ENCODE assay signal across 16 mouse cellular contexts in the genomic region with DNA sequence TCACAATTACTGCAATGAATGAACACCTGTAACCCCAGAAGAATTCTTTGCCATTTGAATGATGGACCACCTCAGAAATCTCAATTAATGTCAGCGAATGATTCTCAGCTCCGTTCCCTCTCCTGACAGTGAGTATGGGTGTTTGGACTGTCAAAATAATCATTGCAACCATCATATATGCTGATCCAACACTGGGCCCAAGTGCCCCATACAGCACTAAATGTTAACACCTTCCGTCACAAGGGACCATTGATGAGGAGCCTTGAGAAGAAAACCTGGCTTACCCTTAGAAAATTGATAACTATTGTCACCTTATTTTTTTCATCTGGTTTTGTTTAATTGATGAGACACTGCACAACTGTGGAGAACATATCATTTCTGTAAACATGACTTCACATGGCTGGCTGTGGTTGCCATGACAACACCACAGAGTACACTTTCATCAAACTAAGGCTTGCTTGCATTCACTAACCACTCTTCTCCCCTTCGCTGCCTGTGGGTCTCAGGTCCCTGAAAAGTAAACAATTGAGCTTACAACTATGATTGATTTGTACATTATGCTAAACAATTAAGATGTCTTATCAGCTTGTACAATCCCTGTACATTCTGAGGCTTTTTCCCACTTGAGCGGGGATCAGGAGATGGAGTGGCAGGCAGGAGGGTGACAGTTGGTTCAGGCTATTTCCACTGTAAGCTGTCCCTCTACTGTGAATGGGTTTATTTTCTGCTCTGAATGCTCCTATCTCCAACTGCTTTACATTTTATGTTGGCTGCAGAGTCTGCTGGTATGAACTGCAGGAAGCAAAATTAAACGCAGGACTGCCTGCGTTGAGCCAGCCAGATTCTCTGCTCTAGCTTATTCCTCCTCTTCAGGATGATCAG.
DNase-seq lines count a peak whose midpoint lies in the region; ATAC-seq and TF ChIP-seq lines count a peak whose summit lies in the region.
"Had no signal": no experiment of that assay in that cellular context is flagged by ENCODE, and none has a peak within 500 bp of the region (broad histone marks: within the 10 kb centered on the region; RNA-seq: fewer than 3 reads in every experiment).

No protein-coding gene starts in this region.

- WGBS in lung, embryonic 14.5 days, result 46% methylated on average over 7 of the region's 7 CpGs
- 59% methylated on average over 7 of the region's 7 CpGs for WGBS in forebrain, embryonic 13.5 days
- WGBS in hindbrain, embryonic 13.5 days, result 59% methylated on average over 7 of the region's 7 CpGs
- WGBS in midbrain, postnatal 0 days, result 61% methylated on average over 7 of the region's 7 CpGs

- peak; percentile 24 for DNase-seq in lung, embryonic 14.5 days
- no peak for DNase-seq in lung, adult 18-20 months
- DNase-seq in midbrain, postnatal 0 days (ENCODE audit: low spot score), result peak; percentile 65
- DNase-seq in gastrocnemius, postnatal 25 days, result no peak
- DNase-seq in heart, adult 8-10 months (ENCODE audit: low spot score), result no peak
- DNase-seq: cerebellum, postnatal 25 days; heart, postnatal 14 days; kidney, adult 8-10 months; lung, adult 2 months had no signal

- H3K36me3 ChIP-seq in lung, embryonic 14.5 days (ENCODE audit: insufficient read depth), result no peaks in the 10 kb centered on the region
- H3K36me3 ChIP-seq in forebrain, embryonic 13.5 days (ENCODE audit: poor library complexity, severe bottlenecking), result no peaks in the 10 kb centered on the region
- H3K36me3 ChIP-seq in hindbrain, embryonic 13.5 days, result no peaks in the 10 kb centered on the region
- no peaks in the 10 kb centered on the region for H3K36me3 ChIP-seq in midbrain, postnatal 0 days (ENCODE audit: insufficient read depth, low read length)
- H3K36me3 ChIP-seq: embryonic facial prominence, embryonic 13.5 days; limb, embryonic 12.5 days; neural tube, embryonic 13.5 days had no signal

- H3K4me2 ChIP-seq in lung, embryonic 14.5 days, result no peak overlapping the region
- no peak overlapping the region for H3K4me2 ChIP-seq in forebrain, embryonic 13.5 days
- no peak overlapping the region for H3K4me2 ChIP-seq in hindbrain, embryonic 13.5 days
- no peak overlapping the region for H3K4me2 ChIP-seq in midbrain, postnatal 0 days (ENCODE audit: low read depth, low read length, poor library complexity, severe bottlenecking)
- H3K4me2 ChIP-seq: embryonic facial prominence, embryonic 13.5 days; limb, embryonic 12.5 days; neural tube, embryonic 13.5 days had no signal

- no peaks in the 10 kb centered on the region for H3K4me1 ChIP-seq in lung, embryonic 14.5 days (ENCODE audit: insufficient read depth)
- peaks cover 12% of the 10 kb centered on the region for H3K4me1 ChIP-seq in forebrain, embryonic 13.5 days
- H3K4me1 ChIP-seq in hindbrain, embryonic 13.5 days (replicated peaks), result peaks cover 12% of the 10 kb centered on the region
- H3K4me1 ChIP-seq in midbrain, postnatal 0 days (ENCODE audit: insufficient read depth, low read length), result no peaks in the 10 kb centered on the region
- H3K4me1 ChIP-seq: embryonic facial prominence, embryonic 13.5 days; limb, embryonic 12.5 days; megakaryocyte, embryonic 14.5 days had no signal

- H3K27ac ChIP-seq in lung, embryonic 14.5 days (ENCODE audit: low read depth), result no peak overlapping the region
- no peak overlapping the region for H3K27ac ChIP-seq in forebrain, embryonic 13.5 days
- H3K27ac ChIP-seq in hindbrain, embryonic 13.5 days, result no peak overlapping the region
- no peak overlapping the region for H3K27ac ChIP-seq in midbrain, postnatal 0 days (ENCODE audit: low read depth, low read length)
- H3K27ac ChIP-seq: embryonic facial prominence, embryonic 13.5 days; limb, embryonic 12.5 days; neural tube, embryonic 13.5 days had no signal

- ATAC-seq in lung, embryonic 14.5 days (ENCODE audit: insufficient read depth), result no peak; the same call in 1 of the 2 replicates
- ATAC-seq in forebrain, embryonic 13.5 days, result peak; percentile 84
- ATAC-seq in hindbrain, embryonic 13.5 days (ENCODE audit: low FRiP score), result peak; percentile 69; the same call in 1 of the 2 replicates
- peak; percentile 72; the same call in 1 of the 2 replicates for ATAC-seq in midbrain, postnatal 0 days (ENCODE audit: low FRiP score)

- H3K4me3 ChIP-seq in lung, embryonic 14.5 days (ENCODE audit: low read depth, low read length), result no peak overlapping the region
- no peak overlapping the region for H3K4me3 ChIP-seq in forebrain, embryonic 13.5 days
- H3K4me3 ChIP-seq in hindbrain, embryonic 13.5 days, result no peak overlapping the region
- no peak overlapping the region for H3K4me3 ChIP-seq in midbrain, postnatal 0 days (ENCODE audit: low read depth, low read length)
- H3K4me3 ChIP-seq: embryonic facial prominence, embryonic 13.5 days; limb, embryonic 12.5 days; megakaryocyte, embryonic 14.5 days; neural tube, embryonic 13.5 days had no signal

- no peak for TF ChIP-seq CTCF in lung, embryonic 14.5 days (IDR thresholded peaks at IDR 0.05; ENCODE audit: low read depth)
- no peak for TF ChIP-seq CTCF in midbrain, postnatal 0 days (IDR thresholded peaks at IDR 0.05)

- no peak overlapping the region for H3K9ac ChIP-seq in lung, embryonic 14.5 days
- H3K9ac ChIP-seq in forebrain, embryonic 13.5 days, result no peak overlapping the region
- H3K9ac ChIP-seq in hindbrain, embryonic 13.5 days, result no peak overlapping the region
- H3K9ac ChIP-seq in midbrain, postnatal 0 days (replicated peaks; ENCODE audit: low read length, poor library complexity, severe bottlenecking), result no peak overlapping the region
- H3K9ac ChIP-seq: embryonic facial prominence, embryonic 13.5 days; limb, embryonic 12.5 days; neural tube, embryonic 13.5 days had no signal

- H3K9me3 ChIP-seq in lung, embryonic 14.5 days (ENCODE audit: low read depth, low read length), result no peaks in the 10 kb centered on the region
- no peaks in the 10 kb centered on the region for H3K9me3 ChIP-seq in forebrain, embryonic 13.5 days (replicated peaks)
- H3K9me3 ChIP-seq in hindbrain, embryonic 13.5 days, result no peaks in the 10 kb centered on the region
- H3K9me3 ChIP-seq in midbrain, postnatal 0 days (ENCODE audit: low read length), result no peaks in the 10 kb centered on the region
- H3K9me3 ChIP-seq: embryonic facial prominence, embryonic 13.5 days; limb, embryonic 12.5 days; megakaryocyte, embryonic 14.5 days; neural tube, embryonic 13.5 days had no signal

- no peaks in the 10 kb centered on the region for H3K27me3 ChIP-seq in lung, embryonic 14.5 days (ENCODE audit: insufficient read depth, low read length)
- no peaks in the 10 kb centered on the region for H3K27me3 ChIP-seq in forebrain, embryonic 13.5 days
- H3K27me3 ChIP-seq in hindbrain, embryonic 13.5 days, result no peaks in the 10 kb centered on the region
- no peaks in the 10 kb centered on the region for H3K27me3 ChIP-seq in midbrain, postnatal 0 days (ENCODE audit: insufficient read depth, low read length)
- H3K27me3 ChIP-seq: CH12.LX; embryonic facial prominence, embryonic 13.5 days; limb, embryonic 12.5 days; megakaryocyte, embryonic 14.5 days; neural tube, embryonic 13.5 days had no signal

Comparison
In these comparisons a context has a peak if more than half of its experiments do, and no peak if none do; other contexts are left out.
1. DNase-seq: peak in lung, embryonic 14.5 days (single experiment) and midbrain, postnatal 0 days (single experiment); none in lung, adult 18-20 months (0 of 2), gastrocnemius, postnatal 25 days (single experiment) and heart, adult 8-10 months (single experiment).